Mouse (Mus musculus) heart, embryonic 15.5 days (tissue): Measurements from ENCODE around the gene Fnip2. TPM values are rescaled to one million over a fixed set of nuclear protein-coding genes. Genes with fewer than 3 reads are reported as not detected.

ENCODE experiments used
- ATAC-seq: fragments of 200-750 bp; cut with Nextera tagmentation; replicated peaks from 2 replicates; pipeline ENCODE4 v1.8.0; 2017; ENCODE audit warnings: low read depth, moderate TSS enrichment; ENCODE audit not compliant: insufficient number of reproducible peaks, insufficient read depth, low FRiP score
- H3K27ac ChIP-seq: fragments of 300-500 bp; sonication (generic); 2 replicates; pipeline ENCODE4 v1.5.1; 2015; ENCODE audit warnings: mild to moderate bottlenecking, inconsistent platforms
- H3K27me3 ChIP-seq: fragments of 300-500 bp; sonication (generic); 2 replicates; pipeline ENCODE4 v1.6.1; 2015; ENCODE audit warnings: inconsistent platforms
- H3K36me3 ChIP-seq: fragments of 300-500 bp; sonication (generic); 2 replicates; pipeline ENCODE4 v1.6.1; 2015; ENCODE audit warnings: mild to moderate bottlenecking, inconsistent platforms
- H3K4me1 ChIP-seq: fragments of 300-500 bp; sonication (generic); replicated peaks from 2 replicates; pipeline ENCODE4 v1.6.1; 2015; ENCODE audit warnings: inconsistent platforms
- H3K4me2 ChIP-seq: fragments of 300-500 bp; sonication (generic); 2 replicates; pipeline ENCODE4 v1.6.1; 2015; ENCODE audit warnings: inconsistent platforms, mild to moderate bottlenecking, moderate library complexity
- H3K4me3 ChIP-seq: fragments of 300-500 bp; sonication (generic); 2 replicates; pipeline ENCODE4 v1.5.1; 2015; ENCODE audit warnings: mild to moderate bottlenecking, inconsistent platforms
- H3K9ac ChIP-seq: fragments of 300-500 bp; sonication (generic); 2 replicates; pipeline ENCODE4 v1.6.1; 2015; ENCODE audit warnings: mild to moderate bottlenecking, inconsistent platforms
- H3K9me3 ChIP-seq: fragments of 300-500 bp; sonication (generic); replicated peaks from 2 replicates; pipeline ENCODE4 v1.6.1; 2016; ENCODE audit warnings: inconsistent platforms
- WGBS: fragments of 180-500 bp; shearing (Covaris S2); methylation state at CpG from one replicate; pipeline ENCODE4 v1.1.7; 2015; ENCODE audit warnings: mixed read lengths; 5-methylcytosine and 5-hydroxymethylcytosine counted together
- polyA plus RNA-seq: library from polyadenylated mRNA; unstranded; fragments of >200 nt; fragmentation: Nextera tagmentation; extraction: Ambion mirVana; gene quantifications from 2 replicates; pipeline ENCODE4 v1.2.1, GENCODE M21; 2015

The Fnip2 gene
- polyA plus RNA-seq, 1 experiment from 2014 or later = 2.9 TPM

DNA sequence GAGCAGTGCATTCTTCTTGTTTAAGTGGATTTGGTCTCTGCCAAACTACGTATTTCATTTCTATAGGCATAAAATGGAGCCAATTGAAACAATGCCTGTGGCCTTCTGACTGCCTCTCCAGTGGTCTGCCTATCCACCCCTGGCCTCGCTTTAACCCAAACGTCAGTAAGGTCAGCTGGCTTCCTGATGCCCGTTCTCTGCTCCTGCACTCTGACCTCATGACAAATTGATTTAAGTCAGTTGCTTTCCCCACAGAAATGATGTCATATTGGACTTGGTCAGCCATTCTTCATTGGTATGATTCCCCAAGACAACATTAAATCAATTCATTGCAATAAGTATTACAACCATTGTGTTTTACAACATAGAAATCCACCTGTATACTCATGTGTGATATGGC is 159.1 kb downstream of the Fnip2 start:
- Histone ChIP-seq H3K27ac (no peak overlapping the region), H3K27me3 (no peaks in the 10 kb centered on the region), H3K4me2 (no peak overlapping the region), H3K9me3 (no peaks in the 10 kb centered on the region), H3K4me3 (no peak overlapping the region), H3K9ac (no peak overlapping the region), H3K36me3 (no peaks in the 10 kb centered on the region), H3K4me1 (peaks cover 2% of the 10 kb centered on the region)
- ATAC-seq = no peak
- 64% methylated on average over 4 of the region's 4 CpGs for WGBS

Other genes with a start within 250 kb of the Fnip2 start
- not detected in 2 replicates for gene Gm17359, start 231.1 kb downstream of the Fnip2 start, polyA plus RNA-seq
- gene Ppid, start 23.5 kb upstream of the Fnip2 start, polyA plus RNA-seq = 91.9 and 99.3 TPM in 2 replicates
- gene 4930579G24Rik, start 61.3 kb upstream of the Fnip2 start, polyA plus RNA-seq = 22.6 and 23.7 TPM in 2 replicates
- gene Etfdh, start 61.7 kb upstream of the Fnip2 start, polyA plus RNA-seq = 159 and 187 TPM in 2 replicates
- 9.2 and 10.3 TPM in 2 replicates for gene Rxfp1, start 170.1 kb upstream of the Fnip2 start, polyA plus RNA-seq